Mouse (Mus musculus): ENCODE measurements at regions not wholly inside any gene's neighbourhood (a gene's known extent, or its start where the extent isn't known, plus 50 kb on each side); places are given as distances from the start of the nearest gene placed in this dataset.

GRCm38 (mm10) chr12:25213782-25214478 lies 117.0 kb upstream of the Id2 start:
- DNase-seq = no peak

GRCm38 (mm10) chr12:25211331-25211730 lies 114.4 kb upstream of the Id2 start:
- DNase-seq = no peak

GRCm38 (mm10) chr12:25210597-25210996 lies 113.7 kb upstream of the Id2 start:
- DNase-seq = no peak

GRCm38 (mm10) chr12:25209333-25209728 lies 112.4 kb upstream of the Id2 start:
- DNase-seq = no peak

GRCm38 (mm10) chr12:25208670-25209332 lies 111.9 kb upstream of the Id2 start:
- DNase-seq = peak; percentile 51 to 55

- DNase-seq = no peak
Measured at GRCm38 (mm10) chr12:25203371-25204067, 106.6 kb upstream of the Id2 start.

- no peak for DNase-seq
Measured at GRCm38 (mm10) chr12:25200161-25200560, 103.2 kb upstream of the Id2 start.

- no peak for DNase-seq
Measured at GRCm38 (mm10) chr12:25197757-25198156, 100.8 kb upstream of the Id2 start.

GRCm38 (mm10) chr12:25196022-25196421 lies 99.1 kb upstream of the Id2 start:
- DNase-seq = no peak

- no peak for DNase-seq
Measured at GRCm38 (mm10) chr12:25192216-25192615, 95.3 kb upstream of the Id2 start.

GRCm38 (mm10) chr12:25190360-25190759 lies 93.4 kb upstream of the Id2 start:
- DNase-seq = peak; percentile 33 to 42

GRCm38 (mm10) chr12:25189174-25189761 lies 92.3 kb upstream of the Id2 start:
- peak; percentile 64 to 65 for DNase-seq

- DNase-seq = no peak
Measured at GRCm38 (mm10) chr12:25188556-25188955, 91.6 kb upstream of the Id2 start.

GRCm38 (mm10) chr12:25187216-25187615 lies 90.3 kb upstream of the Id2 start:
- DNase-seq = no peak

GRCm38 (mm10) chr12:25182680-25183079 lies 85.7 kb upstream of the Id2 start:
- DNase-seq = no peak

GRCm38 (mm10) chr12:25181317-25181716 lies 84.4 kb upstream of the Id2 start:
- no peak for DNase-seq

- DNase-seq = no peak
Measured at GRCm38 (mm10) chr12:25180861-25181260, 83.9 kb upstream of the Id2 start.

- no peak for DNase-seq
Measured at GRCm38 (mm10) chr12:25180289-25180688, 83.3 kb upstream of the Id2 start.

GRCm38 (mm10) chr12:25178491-25179115 lies 81.7 kb upstream of the Id2 start:
- no peak for DNase-seq

- no peak for DNase-seq
Measured at GRCm38 (mm10) chr12:25177827-25178226, 80.9 kb upstream of the Id2 start.

GRCm38 (mm10) chr12:25176565-25176964 lies 79.6 kb upstream of the Id2 start:
- DNase-seq = no peak

GRCm38 (mm10) chr12:25173064-25173463 lies 76.1 kb upstream of the Id2 start:
- DNase-seq = no peak

GRCm38 (mm10) chr12:25172450-25172849 lies 75.5 kb upstream of the Id2 start:
- no peak for DNase-seq
